Mouse (Mus musculus) ES-E14 (cell line): ENCODE results near the gene Aunip. TPM values are rescaled to one million over a fixed set of nuclear protein-coding genes. Genes with fewer than 3 reads are reported as not detected.

Experiments used
- DNase-seq: peaks from one replicate; pipeline ENCODE4 v3.0.0-alpha.2; 2013; ENCODE audit warnings: low read depth, low spot score
- H3K27ac ChIP-seq: 2 replicates; pipeline ENCODE4 v1.5.1; 2012; ENCODE audit warnings: low read depth, mild to moderate bottlenecking, low read length, moderate library complexity, mixed read lengths; ENCODE audit not compliant: poor library complexity, insufficient read depth, severe bottlenecking
- H3K36me3 ChIP-seq: 2 replicates; pipeline ENCODE4 v1.6.1; 2012; ENCODE audit warnings: mild to moderate bottlenecking, low read length, moderate library complexity, mixed read lengths; ENCODE audit not compliant: control insufficient read depth, poor library complexity, insufficient read depth, severe bottlenecking
- H3K4me1 ChIP-seq, 2 experiments: fragments of 150-350 bp in 1 of 2; sonication (generic) in 1 of 2; 2 replicates each; pipeline ENCODE4 v1.6.1; 2012; ENCODE audit warnings: low read length in 2 of 2, mild to moderate bottlenecking in 1 of 2, mixed read lengths in 1 of 2; ENCODE audit not compliant: control insufficient read depth in 2 of 2, insufficient read depth in 2 of 2, poor library complexity in 1 of 2
- H3K4me3 ChIP-seq, 2 experiments: fragments of 150-350 bp in 1 of 2; sonication (generic) in 1 of 2; 2 replicates each; pipeline ENCODE4 v1.5.1; 2012; ENCODE audit warnings: low read length in 2 of 2, low read depth in 1 of 2, mild to moderate bottlenecking in 1 of 2, mixed read lengths in 1 of 2; ENCODE audit not compliant: insufficient read depth in 1 of 2, poor library complexity in 1 of 2, severe bottlenecking in 1 of 2
- H3K9ac ChIP-seq: 2 replicates; pipeline ENCODE4 v1.6.1; 2012; ENCODE audit warnings: low read depth, mild to moderate bottlenecking, low read length, mixed read lengths; ENCODE audit not compliant: poor library complexity, insufficient read depth, severe bottlenecking
- H3K9me3 ChIP-seq: fragments of 150-350 bp; sonication (generic); 2 replicates; pipeline ENCODE4 v1.6.1; 2012; ENCODE audit warnings: low read depth, mild to moderate bottlenecking, low read length; ENCODE audit not compliant: control insufficient read depth, insufficient read depth
- CHD2 ChIP-seq: IDR thresholded peaks from 2 replicates; pipeline ENCODE4 v1.6.1; 2014; ENCODE audit warnings: mild to moderate bottlenecking, low read depth, low read length, inconsistent platforms
- HCFC1 ChIP-seq: IDR thresholded peaks from 2 replicates; pipeline ENCODE4 v1.6.1; 2012; ENCODE audit warnings: low read length, inconsistent platforms, borderline replicate concordance; ENCODE audit not compliant: insufficient read depth
- MAFK ChIP-seq: IDR thresholded peaks from 2 replicates; pipeline ENCODE4 v1.6.1; 2014; ENCODE audit warnings: mild to moderate bottlenecking, low read depth, low read length, inconsistent platforms; ENCODE audit not compliant: insufficient read depth
- ZC3H11A ChIP-seq: IDR thresholded peaks from 2 replicates; pipeline ENCODE4 v1.6.1; 2012; ENCODE audit warnings: low read depth, mild to moderate bottlenecking, inconsistent platforms, low read length, borderline replicate concordance
- ZNF384 ChIP-seq: IDR thresholded peaks from 2 replicates; pipeline ENCODE4 v1.6.1; 2012; ENCODE audit warnings: low read depth, low read length, inconsistent platforms
- in situ Hi-C, 2 experiments: fragments of 600-800 bp; cut with MboI; formaldehyde crosslinking; loops; one replicate each; pipeline ENCODE4 v1.15.1; 2025; ENCODE audit warnings: low sequenced_read_pairs in 2 of 2, inconsistent platforms in 1 of 2; ENCODE audit not compliant: unreplicated experiment in 2 of 2
- total RNA-seq: library from RNA; depleted of rRNA; stranded (reverse); fragments of 300-350 nt; gene quantifications from 2 replicates; pipeline ENCODE4 v1.2.3, GENCODE M21; 2012

Aunip gene
- total RNA-seq, 1 experiment = 18.3 TPM

DNA sequence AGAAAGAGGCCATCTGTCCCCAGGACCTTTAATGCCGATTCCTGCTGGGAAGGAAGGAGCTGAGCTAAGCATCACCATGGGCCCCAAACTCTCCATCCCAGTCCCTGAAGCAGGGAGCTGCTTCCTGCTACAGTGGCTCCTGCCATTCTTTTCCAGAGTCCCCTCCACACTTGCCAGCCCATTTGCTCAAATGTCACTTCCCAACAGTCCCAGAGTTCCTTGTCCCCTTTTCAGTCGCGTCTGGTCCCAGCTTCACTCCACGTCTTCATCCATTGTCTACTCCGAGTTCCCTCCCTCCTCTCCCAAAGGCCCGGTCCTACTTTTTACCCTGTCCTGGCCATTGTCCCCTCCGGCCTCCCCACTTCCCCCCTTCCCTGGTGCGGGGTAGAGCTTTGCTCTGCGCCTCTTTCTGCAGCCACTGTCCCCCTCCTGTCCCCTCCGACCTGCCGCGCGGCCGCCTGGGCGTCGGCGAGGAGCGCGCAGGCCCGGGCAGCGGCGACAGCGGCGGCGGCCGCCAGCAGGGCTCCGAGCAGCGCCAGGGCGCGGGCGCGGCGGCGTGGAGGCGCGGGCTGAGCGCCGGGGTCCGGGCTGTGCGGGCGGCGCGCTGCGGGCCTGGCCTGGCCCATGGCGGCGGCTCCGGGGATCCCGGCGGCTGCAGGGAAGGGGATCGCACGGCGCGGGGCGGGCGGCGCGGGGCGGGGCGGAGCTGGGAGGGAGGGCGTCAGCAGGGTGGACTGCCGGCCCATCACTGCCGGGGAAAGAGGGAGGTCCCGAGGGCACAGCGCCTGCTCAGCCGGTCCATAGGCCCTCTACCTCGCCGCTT, 40.9 kb downstream of the Aunip start, which contains the start of gene Selenon:
Gene Selenon, minus strand, starts transcription at position 673 of the 823 bp plus-strand sequence.
- DNase-seq = no peak
- Histone ChIP-seq H3K9me3 (no peaks in the 10 kb centered on the region), H3K9ac (peak within 1 kb of the TSS; percentile 41), H3K4me1 (no peaks in the 10 kb centered on the region), H3K27ac (no peak within 1 kb of the TSS), H3K36me3 (no peaks in the 10 kb centered on the region), H3K4me3 (peak within 1 kb of the TSS; percentile 65 to 86)
- in situ Hi-C loops = no loop called here
- TF ChIP-seq HCFC1 (no peak), ZC3H11A (no peak), MAFK (no peak), CHD2 (no peak), ZNF384 (no peak)

DNA sequence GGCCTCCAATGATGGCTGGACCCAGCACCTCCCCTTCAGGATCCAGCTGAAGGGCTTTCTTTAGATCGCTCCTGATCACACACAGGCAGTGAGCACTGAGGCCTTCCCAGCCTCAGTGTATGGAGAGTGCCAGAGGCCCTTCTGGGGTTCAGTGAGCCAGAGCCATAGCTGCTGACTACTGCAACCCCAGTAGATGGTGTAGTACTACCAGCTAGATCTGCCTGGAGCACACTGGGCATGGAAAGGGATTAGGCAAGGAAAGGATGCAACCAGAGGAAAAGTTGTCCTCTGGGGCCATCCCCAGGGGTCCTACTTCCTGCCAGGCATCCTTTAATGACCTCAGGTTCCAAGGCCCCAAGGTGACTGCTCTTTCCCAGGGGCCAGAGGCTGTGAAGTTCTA, 42.8 kb downstream of the Aunip start:
- Histone ChIP-seq H3K9me3 (no peaks in the 10 kb centered on the region), H3K9ac (no peak overlapping the region), H3K27ac (no peak overlapping the region), H3K4me3 (no peak overlapping the region), H3K36me3 (no peaks in the 10 kb centered on the region), H3K4me1 (peaks cover 0 to 3% of the 10 kb centered on the region in 2 experiments; a peak in 1 of 4 replicates)
- no peak for TF ChIP-seq ZNF384
- TF ChIP-seq MAFK = no peak
- TF ChIP-seq HCFC1 = no peak
- no peak for TF ChIP-seq ZC3H11A
- no peak for TF ChIP-seq CHD2
- in situ Hi-C loops = no loop called here
- no peak for DNase-seq

- H3K4me3 ChIP-seq = no peak overlapping the region
- in situ Hi-C loops = no loop called here
- DNase-seq = peak; percentile 34
- H3K27ac ChIP-seq = no peak overlapping the region
- H3K36me3 ChIP-seq = no peaks in the 10 kb centered on the region
- no peak overlapping the region for H3K9ac ChIP-seq
- TF ChIP-seq ZC3H11A = no peak
- no peak for TF ChIP-seq ZNF384
- no peak for TF ChIP-seq MAFK
- no peak for TF ChIP-seq HCFC1
- TF ChIP-seq CHD2 = no peak
- H3K4me1 ChIP-seq = peaks cover 0 to 3% of the 10 kb centered on the region in 2 experiments; a peak in 1 of 4 replicates
- H3K9me3 ChIP-seq = no peaks in the 10 kb centered on the region
Observed at GRCm38 (mm10) chr4:134555956-134556580, 45.3 kb downstream of the Aunip start.

DNA sequence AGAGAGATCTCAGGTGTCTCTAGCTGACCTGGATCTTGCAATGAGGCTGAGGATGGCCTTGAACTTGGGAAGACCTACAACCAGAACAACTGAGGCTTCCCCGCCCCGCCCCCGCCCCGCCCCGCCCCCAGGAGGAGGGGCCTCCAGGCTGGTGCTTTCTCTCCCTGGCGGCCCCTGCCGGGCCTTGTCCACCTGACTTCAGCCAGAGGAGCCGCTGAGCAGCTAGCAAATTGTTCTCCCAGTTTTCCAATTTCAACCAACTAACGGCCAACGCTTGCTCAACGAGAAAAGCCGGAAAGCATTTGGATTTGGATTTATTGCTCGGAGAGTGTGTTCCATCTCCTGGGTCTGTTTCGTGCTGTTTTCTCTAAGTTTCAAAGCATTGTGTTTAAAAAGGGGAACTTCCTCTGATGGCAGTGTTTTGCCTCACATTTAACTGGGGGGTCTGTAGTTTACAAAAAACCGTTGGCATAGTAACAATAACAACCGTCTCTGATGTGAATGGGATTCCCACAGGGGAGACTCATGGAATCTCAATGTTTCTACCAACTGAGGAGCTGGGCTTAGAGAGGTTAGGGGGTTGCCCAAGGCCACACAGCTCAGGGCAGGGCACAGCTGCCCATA, 46.9 kb downstream of the Aunip start:
- no peak for TF ChIP-seq HCFC1
- no peak for TF ChIP-seq MAFK
- no peak for TF ChIP-seq CHD2
- no peak for TF ChIP-seq ZNF384
- TF ChIP-seq ZC3H11A = no peak
- peaks cover 0 to 3% of the 10 kb centered on the region in 2 experiments; a peak in 1 of 4 replicates for H3K4me1 ChIP-seq
- no peak overlapping the region for H3K27ac ChIP-seq
- in situ Hi-C loops = no loop called here
- H3K4me3 ChIP-seq = no peak overlapping the region
- DNase-seq = peak; percentile 39
- H3K9me3 ChIP-seq = no peaks in the 10 kb centered on the region
- no peaks in the 10 kb centered on the region for H3K36me3 ChIP-seq
- no peak overlapping the region for H3K9ac ChIP-seq
